Mouse (Mus musculus) forebrain, embryonic 15.5 days (tissue): ENCODE data around the gene Fnbp1l. TPM values are rescaled to one million over a fixed set of nuclear protein-coding genes. Genes with fewer than 3 reads are reported as not detected.

Experiments
- ATAC-seq: fragments of 200-750 bp; cut with Nextera tagmentation; replicated peaks from 2 replicates; pipeline ENCODE4 v1.8.0; 2017; ENCODE audit warnings: mild to moderate bottlenecking, moderate TSS enrichment, moderate library complexity
- H3K27ac ChIP-seq: fragments of 300-500 bp; sonication (generic); replicated peaks from 2 replicates; pipeline ENCODE4 v1.5.1; 2015; ENCODE audit warnings: mild to moderate bottlenecking, inconsistent platforms
- H3K27me3 ChIP-seq: fragments of 300-500 bp; sonication (generic); 2 replicates; pipeline ENCODE4 v1.6.1; 2015; ENCODE audit warnings: inconsistent platforms
- H3K36me3 ChIP-seq: fragments of 300-500 bp; sonication (generic); 2 replicates; pipeline ENCODE4 v1.6.1; 2015; ENCODE audit warnings: mild to moderate bottlenecking, inconsistent platforms
- H3K4me1 ChIP-seq: fragments of 300-500 bp; sonication (generic); 2 replicates; pipeline ENCODE4 v1.6.1; 2015; ENCODE audit warnings: inconsistent platforms
- H3K4me2 ChIP-seq: fragments of 300-500 bp; sonication (generic); replicated peaks from 2 replicates; pipeline ENCODE4 v1.6.1; 2015; ENCODE audit warnings: mild to moderate bottlenecking, inconsistent platforms
- H3K4me3 ChIP-seq: fragments of 300-500 bp; sonication (generic); 2 replicates; pipeline ENCODE4 v1.5.1; 2015; ENCODE audit warnings: mild to moderate bottlenecking, inconsistent platforms
- H3K9ac ChIP-seq: fragments of 300-500 bp; sonication (generic); replicated peaks from 2 replicates; pipeline ENCODE4 v1.6.1; 2015; ENCODE audit warnings: mild to moderate bottlenecking, inconsistent platforms
- H3K9me3 ChIP-seq: fragments of 300-500 bp; sonication (generic); 2 replicates; pipeline ENCODE4 v1.6.1; 2016; ENCODE audit warnings: inconsistent platforms
- WGBS: fragments of 180-500 bp; shearing (Covaris S2); methylation state at CpG from one replicate; pipeline ENCODE4 v1.1.7; 2015; ENCODE audit warnings: mixed read lengths; 5-methylcytosine and 5-hydroxymethylcytosine counted together
- polyA plus RNA-seq: library from polyadenylated mRNA; unstranded; fragments of >200 nt; fragmentation: Nextera tagmentation; extraction: Ambion mirVana; gene quantifications from 2 replicates; pipeline ENCODE4 v1.2.1, GENCODE M21; 2015

The Fnbp1l gene
- polyA plus RNA-seq: 240 and 248 TPM in 2 replicates

DNA sequence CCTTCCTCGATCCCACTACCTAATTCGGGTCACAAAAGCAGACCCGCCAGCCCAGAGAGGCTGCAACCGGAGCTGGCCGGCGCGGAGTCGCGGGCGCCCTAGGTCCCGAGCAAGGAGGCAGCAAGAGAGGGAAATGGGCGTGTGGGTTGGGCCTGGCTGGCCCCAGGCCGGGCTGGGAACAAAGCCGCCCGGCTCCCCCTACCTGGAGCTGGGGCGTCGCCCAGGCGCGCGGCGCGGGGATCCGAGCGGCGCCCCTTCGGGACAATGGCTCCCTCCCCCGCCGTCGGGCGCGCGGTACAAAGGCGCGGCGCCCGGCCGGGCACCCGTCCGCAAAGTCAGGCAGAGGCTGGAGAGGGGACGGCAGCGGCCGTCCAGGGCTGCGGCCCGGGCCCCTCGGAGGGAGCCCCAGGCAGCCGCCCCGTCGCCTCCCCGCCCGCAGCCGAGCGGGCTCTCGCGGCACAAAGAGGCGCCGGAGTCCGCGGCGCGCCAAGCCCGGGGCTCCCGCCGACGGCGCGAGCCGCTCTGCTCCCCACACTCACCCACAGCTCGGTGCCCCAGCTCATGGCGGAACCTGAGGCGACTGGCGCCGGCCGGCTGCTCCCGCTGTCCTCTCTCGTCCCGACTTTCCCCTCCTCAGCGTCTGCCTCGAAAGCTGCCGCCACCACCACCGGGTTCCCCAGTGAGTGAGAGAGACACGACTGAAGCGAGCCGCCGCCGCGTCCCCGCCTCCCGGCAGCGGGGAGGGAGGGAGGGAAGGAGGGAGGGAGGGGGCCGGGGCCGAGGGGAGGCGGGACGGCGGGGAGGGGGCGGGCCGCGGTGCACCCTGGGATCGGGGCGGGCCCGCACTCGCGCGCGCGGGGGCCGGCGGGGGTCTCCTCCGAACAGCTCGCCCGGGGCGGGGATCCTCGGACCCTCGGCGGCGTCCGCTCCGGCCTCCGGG is at the start of gene Fnbp1l:
Fnbp1l (minus strand) TSS at position 725 of the 940 bp plus-strand sequence.
- Histone ChIP-seq H3K27me3 (no peaks in the 10 kb centered on the region), H3K4me3 (peak within 1 kb of the TSS; percentile 94), H3K27ac (peak within 1 kb of the TSS; percentile 100), H3K4me2 (peak within 1 kb of the TSS; percentile 72), H3K36me3 (no peaks in the 10 kb centered on the region), H3K9ac (peak within 1 kb of the TSS; percentile 100), H3K4me1 (peaks cover 39% of the 10 kb centered on the region), H3K9me3 (no peaks in the 10 kb centered on the region)
- WGBS: under 1% methylated on average over 106 of the region's 118 CpGs
- peak; percentile 87 for ATAC-seq

DNA sequence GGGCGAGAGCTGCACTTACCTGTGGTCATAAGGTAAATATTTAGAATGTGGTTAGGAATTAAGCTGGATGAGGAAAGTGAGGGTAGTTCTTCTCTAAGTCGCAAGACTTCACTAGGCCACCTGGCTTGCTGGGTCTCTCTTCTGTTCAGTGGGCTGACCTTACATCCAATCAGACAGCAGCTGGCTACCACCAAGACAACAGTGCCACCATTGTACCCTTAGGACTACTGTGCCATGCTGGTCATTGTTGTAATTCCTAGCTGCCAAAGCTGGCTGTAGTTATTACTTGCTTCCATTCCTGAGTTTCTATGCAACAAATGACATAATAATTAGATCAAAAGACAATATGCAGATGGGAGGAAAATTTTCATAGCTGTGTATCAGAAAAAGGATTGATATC is 41.3 kb upstream of the Fnbp1l start:
- Histone ChIP-seq H3K4me3 (no peak overlapping the region), H3K9me3 (no peaks in the 10 kb centered on the region), H3K4me1 (no peaks in the 10 kb centered on the region), H3K27ac (no peak overlapping the region), H3K4me2 (no peak overlapping the region), H3K36me3 (no peaks in the 10 kb centered on the region), H3K27me3 (no peaks in the 10 kb centered on the region), H3K9ac (no peak overlapping the region)
- no peak for ATAC-seq
- WGBS: 87% methylated on average over 2 of the region's 2 CpGs

DNA sequence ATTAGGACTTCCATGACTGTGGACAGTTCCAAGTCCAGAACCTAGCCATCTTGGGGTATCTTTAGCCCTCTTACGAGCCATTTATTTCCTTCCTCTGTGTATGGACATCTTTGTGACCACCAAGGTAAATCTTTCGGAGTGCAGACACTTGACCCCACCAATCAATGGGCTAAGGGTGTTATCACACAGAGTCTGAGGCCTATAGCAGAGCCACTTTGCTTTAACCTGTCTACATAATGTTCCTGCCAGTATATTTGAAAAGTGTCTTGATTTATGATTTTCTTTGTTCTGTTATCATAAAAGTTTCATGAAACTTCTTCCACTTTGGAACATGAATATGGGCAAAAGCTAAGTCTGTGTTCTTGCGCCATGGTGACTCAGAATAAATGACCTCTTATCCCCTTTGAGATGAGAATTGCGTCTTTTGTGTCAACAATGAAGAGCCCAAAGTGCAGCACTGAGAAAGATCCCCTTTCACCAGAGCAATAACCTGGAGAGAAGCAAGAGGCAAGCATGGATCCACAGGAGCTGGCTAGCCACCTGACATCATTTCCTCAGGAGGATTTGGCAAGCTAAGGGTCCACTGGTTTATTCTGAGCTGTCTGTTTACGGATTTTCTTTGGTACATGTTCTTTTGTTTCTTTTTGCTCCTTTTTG is 39.9 kb upstream of the Fnbp1l start:
- Histone ChIP-seq H3K9ac (no peak overlapping the region), H3K36me3 (no peaks in the 10 kb centered on the region), H3K9me3 (no peaks in the 10 kb centered on the region), H3K27me3 (no peaks in the 10 kb centered on the region), H3K4me2 (no peak overlapping the region), H3K4me3 (no peak overlapping the region), H3K27ac (no peak overlapping the region), H3K4me1 (no peaks in the 10 kb centered on the region)
- 89% methylated on average over 5 of the region's 5 CpGs for WGBS
- ATAC-seq: no peak

DNA sequence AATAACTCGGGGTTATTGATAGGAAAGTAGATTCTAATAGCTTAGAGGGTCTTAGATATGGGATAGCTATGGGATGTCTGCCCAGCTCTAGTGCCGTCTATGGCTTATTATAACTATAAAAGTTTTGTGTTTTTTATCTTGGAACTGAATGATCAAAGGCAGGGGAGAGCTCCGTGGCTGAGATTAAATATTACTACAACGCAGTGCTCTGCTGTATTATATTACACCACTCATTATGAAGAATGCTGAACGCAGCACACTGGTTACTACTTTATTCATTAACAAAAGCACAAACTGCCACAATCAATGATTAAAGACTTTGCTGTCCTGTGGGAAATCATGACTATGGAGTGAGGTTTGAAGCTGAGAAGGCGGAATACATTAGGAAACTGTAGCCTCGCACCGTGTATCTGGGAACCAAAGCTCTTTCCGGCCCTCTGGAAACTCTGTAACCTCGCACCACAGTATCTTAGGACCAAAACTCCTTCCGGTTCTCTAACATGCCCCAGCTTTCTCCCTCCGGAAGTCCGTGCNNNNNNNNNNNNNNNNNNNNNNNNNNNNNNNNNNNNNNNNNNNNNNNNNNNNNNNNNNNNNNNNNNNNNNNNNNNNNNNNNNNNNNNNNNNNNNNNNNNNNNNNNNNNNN is 27.8 kb upstream of the Fnbp1l start:
- Histone ChIP-seq H3K4me2 (no peak overlapping the region), H3K9ac (no peak overlapping the region), H3K36me3 (no peaks in the 10 kb centered on the region), H3K9me3 (no peaks in the 10 kb centered on the region), H3K27ac (no peak overlapping the region), H3K27me3 (no peaks in the 10 kb centered on the region), H3K4me1 (0 out of 2 replicates have a peak, but pooled peaks cover 10% of the 10 kb centered on the region), H3K4me3 (no peak overlapping the region)
- WGBS: 61% methylated on average over 13 of the region's 13 CpGs
- peak; percentile 43; the same call in 1 of the 2 replicates for ATAC-seq

DNA sequence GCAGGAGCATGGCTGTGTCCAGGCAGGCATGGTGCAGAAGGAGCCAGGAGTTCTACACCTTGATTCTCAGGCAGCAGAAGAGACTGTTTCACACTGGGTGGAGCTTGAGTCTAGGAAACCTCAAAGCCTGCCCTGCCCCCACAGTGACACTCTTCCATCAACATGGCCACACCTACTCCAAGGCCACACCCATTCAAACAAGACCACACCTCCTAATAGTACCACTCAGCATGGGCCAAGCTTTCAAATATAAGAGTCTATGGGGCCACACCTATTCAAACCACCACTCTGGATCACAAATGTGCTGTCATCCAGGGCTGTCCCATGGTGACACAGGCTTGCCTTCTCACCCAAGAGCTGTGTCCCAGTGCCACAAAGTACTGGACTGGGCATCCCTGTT is 20.8 kb upstream of the Fnbp1l start:
- H3K9ac ChIP-seq: no peak overlapping the region
- H3K4me3 ChIP-seq: no peak overlapping the region
- ATAC-seq: no peak
- no peaks in the 10 kb centered on the region for H3K9me3 ChIP-seq
- peaks cover 7% of the 10 kb centered on the region for H3K4me1 ChIP-seq
- H3K4me2 ChIP-seq: no peak overlapping the region
- no peaks in the 10 kb centered on the region for H3K27me3 ChIP-seq
- no peak overlapping the region for H3K27ac ChIP-seq
- no peaks in the 10 kb centered on the region for H3K36me3 ChIP-seq

DNA sequence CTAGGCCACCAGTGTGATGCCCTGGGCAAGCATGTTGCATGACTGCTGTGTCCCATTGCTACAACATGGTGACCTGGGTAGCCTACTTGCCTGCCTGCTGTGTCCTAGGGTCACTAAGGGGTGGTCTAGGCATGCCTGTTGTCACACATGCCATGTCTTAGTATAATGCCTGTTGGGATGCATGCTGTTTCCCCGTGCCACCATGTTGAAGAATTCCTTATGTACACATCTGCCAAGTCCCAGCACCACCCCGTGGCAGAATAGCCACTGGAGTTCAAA is 19.6 kb upstream of the Fnbp1l start:
- H3K27me3 ChIP-seq: no peaks in the 10 kb centered on the region
- no peak overlapping the region for H3K9ac ChIP-seq
- WGBS: 78% methylated on average over 2 of the region's 2 CpGs
- no peak overlapping the region for H3K4me2 ChIP-seq
- ATAC-seq: no peak
- H3K27ac ChIP-seq: no peak overlapping the region
- H3K4me1 ChIP-seq: peaks cover 8% of the 10 kb centered on the region
- H3K4me3 ChIP-seq: no peak overlapping the region
- no peaks in the 10 kb centered on the region for H3K9me3 ChIP-seq
- H3K36me3 ChIP-seq: no peaks in the 10 kb centered on the region

DNA sequence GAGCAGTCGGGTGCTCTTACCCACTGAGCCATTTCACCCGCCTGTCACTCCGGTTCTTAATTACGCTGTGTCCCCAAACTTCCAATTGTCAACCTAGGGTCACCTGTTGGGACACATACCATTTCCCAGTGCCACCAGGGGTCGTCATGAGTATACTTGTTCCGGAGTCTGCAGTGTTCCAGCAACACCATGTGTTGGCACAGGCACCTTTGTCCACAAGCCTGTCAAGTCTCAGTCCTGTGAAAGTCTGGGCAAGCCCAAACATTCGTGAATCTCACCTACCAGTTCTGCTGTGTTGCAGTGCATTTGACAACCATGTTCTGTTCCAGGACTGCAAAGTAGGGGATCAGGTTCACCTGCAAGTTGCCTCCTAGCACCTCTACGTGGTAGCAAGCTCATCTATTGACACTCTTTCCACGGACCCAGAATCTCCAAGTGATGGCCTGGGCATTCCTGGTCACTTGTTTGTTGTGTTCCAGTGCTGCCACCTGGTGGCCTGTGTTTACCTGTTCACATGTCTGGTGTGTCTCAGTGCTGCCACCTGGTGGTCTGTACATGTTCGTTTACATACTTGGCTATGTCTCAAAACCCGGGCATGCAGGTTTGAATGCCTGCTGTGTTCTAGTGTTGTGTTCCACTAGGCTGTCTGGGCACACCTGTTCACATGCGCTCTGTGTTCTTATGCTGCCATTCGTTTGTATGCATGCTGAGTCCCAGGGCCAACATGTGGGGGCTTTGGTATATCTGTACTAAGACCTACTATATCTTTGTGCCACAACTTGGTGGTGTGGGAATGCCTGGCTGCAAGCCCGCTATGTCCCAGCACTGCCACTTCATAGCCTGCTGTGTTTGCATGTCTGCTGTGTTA is 19.0 kb upstream of the Fnbp1l start:
- Histone ChIP-seq H3K9me3 (no peaks in the 10 kb centered on the region), H3K4me2 (no peak overlapping the region), H3K9ac (no peak overlapping the region), H3K27ac (no peak overlapping the region), H3K4me3 (no peak overlapping the region), H3K4me1 (peaks cover 8% of the 10 kb centered on the region), H3K27me3 (no peaks in the 10 kb centered on the region), H3K36me3 (no peaks in the 10 kb centered on the region)
- 35% methylated on average over 14 of the region's 14 CpGs for WGBS
- peak; percentile 72 for ATAC-seq

DNA sequence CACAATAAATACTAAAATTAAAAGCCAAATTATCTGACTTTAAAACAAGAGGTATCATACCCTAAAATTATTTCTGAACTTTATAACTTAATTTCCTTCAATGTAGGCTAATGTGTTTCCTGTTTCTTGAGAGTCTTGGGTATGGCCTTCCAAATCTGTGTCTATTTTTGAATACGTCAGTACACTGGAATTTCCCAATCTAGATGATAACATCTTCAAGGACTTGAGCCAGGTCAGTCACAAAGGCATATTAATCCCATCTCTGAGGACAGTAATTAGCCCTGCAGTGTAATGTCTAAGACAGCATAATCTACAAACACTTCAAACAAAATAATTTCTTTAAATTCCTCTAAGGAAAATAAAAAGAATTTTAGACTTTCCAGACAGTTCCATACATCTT is 17.8 kb upstream of the Fnbp1l start:
- ATAC-seq: no peak
- WGBS: 88% methylated on average over 1 of the region's 1 CpGs
- H3K4me2 ChIP-seq: no peak overlapping the region

DNA sequence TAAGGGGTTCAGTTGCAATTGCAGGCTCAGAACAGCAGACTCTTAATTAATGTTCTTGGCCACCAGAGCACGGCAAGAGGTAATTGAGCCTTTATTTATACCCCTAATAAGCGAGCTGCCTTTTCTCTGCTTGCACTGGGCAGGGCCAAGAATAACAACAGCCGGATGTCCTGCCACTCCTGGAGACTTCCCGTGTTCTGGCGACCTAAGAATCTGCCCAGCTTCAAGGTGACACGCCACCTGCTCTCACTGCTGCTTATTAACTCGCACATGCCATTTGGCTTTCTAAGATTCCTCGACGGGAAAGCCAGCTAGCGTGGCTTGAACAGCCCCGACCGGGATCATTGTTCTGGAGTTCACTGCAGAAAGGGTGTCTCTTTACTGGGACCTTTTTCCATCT is 15.7 kb upstream of the Fnbp1l start:
- Histone ChIP-seq H3K4me2 (no peak overlapping the region), H3K4me3 (no peak overlapping the region), H3K36me3 (no peaks in the 10 kb centered on the region), H3K9ac (no peak overlapping the region), H3K27me3 (no peaks in the 10 kb centered on the region), H3K27ac (no peak overlapping the region), H3K4me1 (peaks cover 8% of the 10 kb centered on the region), H3K9me3 (no peaks in the 10 kb centered on the region)
- ATAC-seq: no peak
- 3% methylated on average over 12 of the region's 12 CpGs for WGBS

More for the DNA sequence above, 17.8 kb upstream of the Fnbp1l start:
- Histone ChIP-seq H3K4me1 (peaks cover 8% of the 10 kb centered on the region), H3K36me3 (no peaks in the 10 kb centered on the region), H3K27ac (no peak overlapping the region), H3K9me3 (no peaks in the 10 kb centered on the region), H3K4me3 (no peak overlapping the region), H3K9ac (no peak overlapping the region), H3K27me3 (no peaks in the 10 kb centered on the region)

DNA sequence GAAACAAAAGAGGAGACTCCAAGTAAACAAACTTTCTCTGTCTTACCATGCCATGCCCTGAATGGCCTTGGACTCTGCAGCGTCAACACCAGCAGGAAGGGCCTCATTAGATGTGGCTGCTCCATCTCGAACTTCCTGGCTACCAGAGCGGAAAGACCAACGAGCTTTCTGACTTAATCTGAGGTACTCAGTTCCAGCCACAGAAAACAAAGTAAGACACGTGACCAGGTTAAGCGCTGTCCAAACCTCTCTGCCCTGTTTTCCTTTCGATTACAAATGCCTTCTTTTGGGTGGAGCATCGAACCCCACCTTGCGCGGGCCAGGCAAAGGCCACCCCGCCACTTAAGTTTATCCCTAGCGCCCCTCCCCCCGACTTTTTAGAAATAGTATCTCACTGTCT is 10.1 kb upstream of the Fnbp1l start:
- H3K27me3 ChIP-seq: no peaks in the 10 kb centered on the region
- no peak overlapping the region for H3K4me2 ChIP-seq
- no peaks in the 10 kb centered on the region for H3K4me1 ChIP-seq
- 6% methylated on average over 13 of the region's 13 CpGs for WGBS
- no peak overlapping the region for H3K9ac ChIP-seq
- ATAC-seq: no peak
- no peaks in the 10 kb centered on the region for H3K36me3 ChIP-seq
- H3K9me3 ChIP-seq: no peaks in the 10 kb centered on the region
- no peak overlapping the region for H3K4me3 ChIP-seq
- no peak overlapping the region for H3K27ac ChIP-seq

DNA sequence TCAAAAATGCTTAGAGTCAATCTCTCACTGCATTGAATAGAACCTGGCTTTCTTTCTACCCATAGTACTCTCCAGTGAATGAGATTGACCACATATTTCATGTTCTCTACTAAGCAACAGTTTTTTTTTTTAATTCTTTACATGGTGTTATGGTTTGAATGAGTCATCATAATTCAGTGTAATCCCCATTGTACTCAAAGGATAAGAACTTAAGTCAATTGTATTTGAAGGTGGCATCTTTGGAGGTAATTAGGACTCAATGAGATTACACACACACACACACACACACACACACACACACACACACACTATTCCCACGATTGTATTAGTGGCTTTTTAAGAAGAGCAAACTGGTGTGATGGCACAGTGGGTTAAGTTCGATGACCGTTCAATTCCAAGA is 9.4 kb upstream of the Fnbp1l start:
- 68% methylated on average over 3 of the region's 3 CpGs for WGBS
- no peak for ATAC-seq
- H3K9ac ChIP-seq: no peak overlapping the region
- no peak overlapping the region for H3K4me2 ChIP-seq
- H3K27me3 ChIP-seq: no peaks in the 10 kb centered on the region
- no peak overlapping the region for H3K27ac ChIP-seq
- no peaks in the 10 kb centered on the region for H3K36me3 ChIP-seq
- no peaks in the 10 kb centered on the region for H3K9me3 ChIP-seq
- no peaks in the 10 kb centered on the region for H3K4me1 ChIP-seq
- H3K4me3 ChIP-seq: no peak overlapping the region
